Mouse (Mus musculus): Measurements from ENCODE around the gene Gbx2.

DNA sequence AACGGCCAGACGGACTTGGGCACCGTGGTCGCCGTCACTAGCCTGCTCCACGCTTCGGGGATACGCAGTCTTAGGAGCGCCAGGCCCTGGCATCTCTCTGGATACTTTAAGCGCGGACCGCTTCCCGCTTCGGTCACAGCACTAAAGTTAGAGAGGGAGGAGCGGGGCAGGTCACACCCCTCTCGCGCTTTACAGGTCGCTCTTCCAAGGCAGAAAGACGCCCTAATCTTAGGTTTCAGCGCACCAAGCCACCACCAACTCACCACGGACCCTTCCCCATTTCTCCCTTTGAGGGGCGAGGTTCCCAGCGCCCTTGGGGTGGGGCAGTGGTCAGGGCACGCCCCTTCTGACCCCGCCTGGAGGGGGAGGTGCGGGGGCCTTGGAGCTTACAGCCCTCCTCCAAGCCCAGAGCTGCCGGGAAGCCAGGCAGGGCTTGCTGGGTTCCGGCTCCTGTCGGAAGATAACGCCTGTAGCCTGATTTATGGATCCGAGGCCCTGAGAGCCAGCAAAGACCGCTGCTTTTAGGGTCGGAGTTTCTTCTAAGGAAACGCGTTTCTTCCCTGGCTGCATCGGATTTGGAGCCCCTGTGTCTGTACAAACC, 3.8 kb downstream of the Gbx2 start:
- TF ChIP-seq CTCF (IDR thresholded peaks at IDR 0.05; ENCODE audit: borderline replicate concordance, extremely low read depth, insufficient read depth, insufficient read length) (no peak), POLR2A (IDR thresholded peaks at IDR 0.05; ENCODE audit: borderline replicate concordance, extremely low read depth, insufficient read depth, insufficient read length, poor library complexity, severe bottlenecking) (no peak)
